Comparison of ENCODE assay signal across 15 mouse cellular contexts in genomic region chr2:117512551-117512950, GRCm38 (mm10).
DNase-seq lines count a peak whose midpoint lies in the region; ATAC-seq lines count a peak whose summit lies in the region.
"Had no signal": no experiment of that assay in that cellular context is flagged by ENCODE, and none has a peak within 500 bp of the region (broad histone marks: within the 10 kb centered on the region; RNA-seq: fewer than 3 reads in every experiment).

No protein-coding gene starts in this region.

- H3K36me3 ChIP-seq in midbrain, embryonic 11.5 days (ENCODE audit: control insufficient read depth, insufficient read depth, low read length) = no peaks in the 10 kb centered on the region
- H3K36me3 ChIP-seq: liver, embryonic 13.5 days had no signal

- H3K27ac ChIP-seq in midbrain, embryonic 11.5 days (ENCODE audit: low read depth, low read length) = no peak overlapping the region
- H3K27ac ChIP-seq: left cerebral cortex, adult 2 months; liver, embryonic 13.5 days had no signal

- H3K27me3 ChIP-seq in midbrain, embryonic 11.5 days (ENCODE audit: control insufficient read depth, insufficient read depth, low read length) = no peaks in the 10 kb centered on the region
- H3K27me3 ChIP-seq: liver, embryonic 13.5 days; Patski had no signal

- H3K9me3 ChIP-seq in midbrain, embryonic 11.5 days (ENCODE audit: control insufficient read depth, low read length) = no peaks in the 10 kb centered on the region
- H3K9me3 ChIP-seq: liver, embryonic 13.5 days had no signal

- H3K4me3 ChIP-seq in midbrain, embryonic 11.5 days (ENCODE audit: low read depth, low read length) = no peak overlapping the region
- H3K4me3 ChIP-seq: left cerebral cortex, adult 2 months; liver, embryonic 13.5 days had no signal

- intact Hi-C loops in left cerebral cortex, postnatal 4 days (cut with DNase I) = no loop called here

- peak; percentile 2 for DNase-seq in cerebellum, adult 9-10 months
- no peak for DNase-seq in cerebellum, adult 11 months
- peak; percentile 16 for DNase-seq in left cerebral cortex, postnatal 4 days
- DNase-seq in left cerebral cortex, adult 18-20 months (ENCODE audit: low spot score in 2 of 2) = no peak
- peak; percentile 36 for DNase-seq in embryo, embryonic 10.5 days (ENCODE audit: low spot score)
- DNase-seq in skeletal muscle tissue, adult 2 months (ENCODE audit: low read depth, low spot score) = peak; percentile 2
- DNase-seq in retina, postnatal 1 day = no peak
- DNase-seq in midbrain, embryonic 11.5 days (ENCODE audit: low spot score, missing footprints) = no peak
- DNase-seq: heart, postnatal 14 days; kidney, adult 18-20 months; liver, embryonic 13.5 days; midbrain, embryonic 14.5 days; spleen, adult 18-20 months had no signal

- H3K9ac ChIP-seq in midbrain, embryonic 11.5 days (ENCODE audit: low read length) = no peak overlapping the region
- H3K9ac ChIP-seq: liver, embryonic 13.5 days had no signal

- no peak overlapping the region for H3K4me2 ChIP-seq in midbrain, embryonic 11.5 days
- H3K4me2 ChIP-seq: liver, embryonic 13.5 days had no signal

- ATAC-seq in midbrain, embryonic 11.5 days (ENCODE audit: low FRiP score) = no peak
- ATAC-seq: Patski had no signal

- no peaks in the 10 kb centered on the region for H3K4me1 ChIP-seq in midbrain, embryonic 11.5 days (ENCODE audit: control insufficient read depth, insufficient read depth, low read length)
- H3K4me1 ChIP-seq: liver, embryonic 13.5 days had no signal

- 83% methylated on average over 9 of the region's 9 CpGs for WGBS in midbrain, embryonic 11.5 days

Comparison
In these comparisons a context has a peak if more than half of its experiments do, and no peak if none do; other contexts are left out.
1. DNase-seq: peak in cerebellum, adult 9-10 months (single experiment), left cerebral cortex, postnatal 4 days (single experiment), embryo, embryonic 10.5 days (single experiment) and skeletal muscle tissue, adult 2 months (single experiment); none in cerebellum, adult 11 months (single experiment), left cerebral cortex, adult 18-20 months (0 of 2), retina, postnatal 1 day (single experiment) and midbrain, embryonic 11.5 days (single experiment).